Mouse (Mus musculus): ENCODE results near the gene Zkscan7. TPM values are rescaled to one million over a fixed set of nuclear protein-coding genes. Genes with fewer than 3 reads are reported as not detected.

Zkscan7 gene
- total RNA-seq, 1 experiment from 2014 or later: 13.1 TPM

DNA sequence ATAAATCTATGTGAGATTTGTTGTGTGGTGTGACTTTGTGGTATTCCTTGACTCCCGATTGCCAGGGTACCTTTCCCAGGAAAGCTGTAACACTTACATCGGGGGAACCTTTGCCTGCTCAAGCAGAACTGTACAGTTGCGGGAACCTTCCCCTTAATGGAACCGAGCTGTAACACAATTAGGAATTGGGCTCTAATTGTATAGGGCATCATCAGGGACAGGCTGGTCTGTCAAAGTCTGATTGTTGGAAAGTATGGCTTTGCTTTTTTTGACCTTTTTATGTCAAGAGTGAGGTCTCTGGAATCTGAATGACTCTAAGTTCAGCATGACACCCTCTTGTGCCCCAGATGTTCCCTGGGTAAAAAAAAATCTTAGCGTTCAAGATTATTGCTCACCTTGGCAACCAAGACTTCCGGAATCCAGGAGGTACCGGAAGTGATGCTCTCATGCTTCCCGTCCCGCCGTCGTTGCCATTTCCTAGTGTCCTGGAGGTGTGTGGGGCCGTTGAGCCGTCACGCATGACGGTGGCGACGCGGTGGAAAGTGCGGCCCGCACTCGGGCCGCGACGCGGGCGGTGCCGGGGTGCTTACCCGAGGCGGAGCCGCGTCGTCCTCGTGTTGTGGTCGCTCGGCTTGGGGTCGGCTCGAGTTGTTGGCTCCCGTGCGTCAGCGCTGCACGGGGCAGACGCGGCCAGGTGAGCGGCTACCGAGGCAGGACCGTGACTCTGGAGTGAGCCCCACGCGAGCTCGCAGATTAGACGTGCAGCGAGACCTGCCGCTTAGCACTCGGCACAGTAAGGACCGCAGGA is 1.1 kb downstream of the Zkscan7 start:
- peak; percentile 62 for ATAC-seq (replicated peaks; ENCODE audit: insufficient number of reproducible peaks, low FRiP score, low TSS enrichment, poor library complexity, severe bottlenecking)

DNA sequence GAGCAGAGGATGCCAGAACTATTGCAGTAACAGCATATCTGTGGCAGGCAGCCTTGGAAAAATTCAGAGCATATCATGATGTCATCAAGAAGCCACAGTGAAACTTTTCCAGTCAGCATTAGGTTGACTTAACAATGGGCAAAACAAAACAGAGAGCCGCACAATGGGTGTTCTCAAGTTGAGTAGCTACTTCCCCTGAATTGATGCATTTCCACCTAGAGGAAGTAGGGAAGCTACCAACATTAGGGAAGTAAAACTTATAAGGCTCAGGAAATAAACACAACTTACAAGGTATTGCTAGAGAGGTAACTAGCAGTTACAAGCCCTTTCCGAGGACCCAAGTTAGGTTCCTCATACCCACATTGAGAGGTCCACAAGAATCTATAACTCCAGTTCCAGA is 15.6 kb downstream of the Zkscan7 start:
- ATAC-seq (replicated peaks; ENCODE audit: insufficient number of reproducible peaks, low FRiP score, low TSS enrichment, poor library complexity, severe bottlenecking): no peak

DNA sequence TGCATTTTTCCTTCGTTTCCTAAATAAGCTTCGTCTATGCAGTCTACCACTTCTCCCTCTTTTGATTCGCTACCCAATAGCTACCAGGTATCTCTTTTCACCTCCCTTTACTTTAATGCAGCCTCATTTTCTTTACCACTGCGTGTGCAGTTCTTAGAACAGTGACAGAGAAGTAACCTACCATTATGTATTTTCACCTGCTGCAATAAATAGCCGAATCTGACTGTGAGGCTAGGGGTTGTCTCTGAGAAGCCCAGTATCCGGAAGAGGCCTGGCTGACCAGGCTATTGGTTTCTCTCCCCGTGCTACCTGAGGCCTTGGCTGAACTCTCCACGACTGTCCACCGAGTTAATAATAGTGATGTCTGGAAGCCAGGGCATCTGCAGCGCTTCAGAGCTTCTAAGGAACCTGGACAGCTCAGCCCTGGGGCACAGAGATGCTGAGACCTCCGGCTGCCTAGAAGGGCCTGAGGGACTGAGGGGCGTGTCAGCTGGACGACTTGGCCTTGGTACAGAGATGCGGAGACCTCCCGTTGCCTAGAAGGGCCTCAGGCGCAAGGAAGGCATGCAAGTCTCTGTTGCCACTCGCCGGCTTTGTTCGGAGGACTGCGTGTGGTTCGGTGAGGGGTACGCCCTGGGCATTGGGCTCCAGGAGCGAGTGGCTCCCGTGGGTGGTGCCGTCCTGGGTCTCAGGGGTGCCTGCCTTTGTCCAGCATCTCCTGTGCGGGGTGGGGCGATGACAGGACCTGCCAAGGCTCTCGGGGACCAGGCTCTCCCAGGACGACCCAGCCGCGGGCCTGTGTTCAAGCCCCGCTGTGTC is 17.4 kb downstream of the Zkscan7 start:
- ATAC-seq (replicated peaks; ENCODE audit: insufficient number of reproducible peaks, low FRiP score, low TSS enrichment, poor library complexity, severe bottlenecking): no peak

GRCm38 (mm10) chr9:122922436-122922835 is 37.0 kb downstream of the Zkscan7 start:
- no peak for ATAC-seq (replicated peaks; ENCODE audit: insufficient number of reproducible peaks, low FRiP score, low TSS enrichment, poor library complexity, severe bottlenecking)

- ATAC-seq (replicated peaks; ENCODE audit: insufficient number of reproducible peaks, low FRiP score, low TSS enrichment, poor library complexity, severe bottlenecking): no peak
Observed at GRCm38 (mm10) chr9:122922936-122923381, 37.5 kb downstream of the Zkscan7 start, which contains the start of gene Zfp105. Gene Zfp105, plus strand, starts transcription at chr9:122923072.

DNA sequence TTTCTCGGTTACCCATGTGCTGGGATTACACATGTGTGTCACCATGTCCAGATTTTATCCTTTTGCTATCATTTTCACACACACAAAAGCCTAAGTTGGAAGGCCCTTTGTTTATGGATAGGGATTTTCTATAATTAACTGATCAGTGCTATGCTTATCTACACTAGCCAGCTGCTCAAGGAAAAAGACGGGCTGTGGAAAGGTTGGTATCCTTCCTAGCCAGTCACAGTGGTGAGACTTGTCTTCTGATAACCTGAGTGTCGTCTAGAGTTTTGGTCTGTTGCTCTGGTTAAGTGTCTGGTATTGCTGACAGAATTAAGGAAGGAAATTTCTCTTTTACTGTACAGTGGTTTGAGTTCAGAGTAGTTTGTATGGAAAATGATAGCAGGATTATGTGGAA is 43.4 kb downstream of the Zkscan7 start:
- ATAC-seq (replicated peaks; ENCODE audit: insufficient number of reproducible peaks, low FRiP score, low TSS enrichment, poor library complexity, severe bottlenecking): no peak

Other genes with a start within 250 kb of the Zkscan7 start
- not detected in 3 replicates for gene Topaz1, start 138.3 kb upstream of the Zkscan7 start, total RNA-seq (2017)
- 6.7 to 12.6 TPM (median 7.8 TPM) in 3 replicates for gene Tcaim, start 80.1 kb upstream of the Zkscan7 start, total RNA-seq (2017)
- gene Gm35549, start 41.6 kb upstream of the Zkscan7 start, total RNA-seq (2017): not detected in 3 replicates
- 75.8 to 125 TPM (median 95.0 TPM) in 3 replicates for gene Zfp445, start 19.7 kb upstream of the Zkscan7 start, total RNA-seq (2017)
- 2.0 to 2.2 TPM (median 2.0 TPM) in 3 replicates for gene Zfp105, start 37.4 kb downstream of the Zkscan7 start, total RNA-seq (2017)
- 31.8 to 48.4 TPM (median 37.1 TPM) in 3 replicates for gene 1110059G10Rik, start 65.3 kb downstream of the Zkscan7 start, total RNA-seq (2017)
- 7.2 to 11.6 TPM (median 8.7 TPM) in 3 replicates for gene Kif15, start 65.4 kb downstream of the Zkscan7 start, total RNA-seq (2017)
- 3.2 to 5.0 TPM (median 3.9 TPM) in 3 replicates for gene Tmem42, start 135.6 kb downstream of the Zkscan7 start, total RNA-seq (2017)
- 0.97 to 1.4 TPM in 2 of 3 replicates, not detected in the other for gene Tgm4, start 149.0 kb downstream of the Zkscan7 start, total RNA-seq (2017)
- 24.3 to 35.1 TPM (median 30.6 TPM) in 3 replicates for gene Zdhhc3, start 227.5 kb downstream of the Zkscan7 start, total RNA-seq (2017)
- gene Exosc7, start 227.5 kb downstream of the Zkscan7 start, total RNA-seq (2017): 36.2 to 49.5 TPM (median 42.3 TPM) in 3 replicates